Mouse (Mus musculus) erythroblast, adult 5-6 weeks (primary cell): ENCODE data around the gene Ajm1. TPM values are rescaled to one million over a fixed set of nuclear protein-coding genes. Genes with fewer than 3 reads are reported as not detected.
A peak's percentile ranks its signal among the peaks of the same experiment; 100 is the strongest.

Experiments
- ATAC-seq: replicated peaks from 2 replicates; pipeline ENCODE4 v1.8.0; 2016; ENCODE audit warnings: moderate number of reproducible peaks, mild to moderate bottlenecking, moderate TSS enrichment, inconsistent platforms; ENCODE audit not compliant: poor library complexity, low FRiP score, severe bottlenecking
- total RNA-seq, 2 experiments: library from RNA; stranded (forward) in 1 of 2; stranded (reverse) in 1 of 2; fragments of 150-400 nt in 1 of 2; fragments of 200-764, 138-1000 nt in 1 of 2; gene quantifications; 2 replicates each; pipeline versions ENCODE4 v1.2.3 to v1.2.4; 2015 to 2017; ENCODE audit warnings: low replicate concordance in 2 of 2

Gene Ajm1
- total RNA-seq, 2 experiments from 2014 or later: not detected

GRCm38 (mm10) chr2:25584856-25585255 lies 3.3 kb upstream of the Ajm1 start:
- ATAC-seq: no peak

- ATAC-seq: no peak
Observed at GRCm38 (mm10) chr2:25584152-25584551, 2.6 kb upstream of the Ajm1 start.

GRCm38 (mm10) chr2:25583571-25583970 lies 2.0 kb upstream of the Ajm1 start:
- ATAC-seq: no peak

GRCm38 (mm10) chr2:25583120-25583481 lies 1.5 kb upstream of the Ajm1 start:
- no peak for ATAC-seq

GRCm38 (mm10) chr2:25582466-25583119 lies 1.0 kb upstream of the Ajm1 start:
- no peak for ATAC-seq

- ATAC-seq: no peak
Observed at GRCm38 (mm10) chr2:25581901-25582301, 344 bp upstream of the Ajm1 start.

GRCm38 (mm10) chr2:25580621-25581101 lies 896 bp downstream of the Ajm1 start:
- no peak for ATAC-seq

GRCm38 (mm10) chr2:25579737-25580460 lies 1.7 kb downstream of the Ajm1 start:
- ATAC-seq: no peak

- no peak for ATAC-seq
Observed at GRCm38 (mm10) chr2:25578796-25579736, 2.5 kb downstream of the Ajm1 start.

GRCm38 (mm10) chr2:25577951-25578795 lies 3.4 kb downstream of the Ajm1 start:
- ATAC-seq: no peak

- no peak for ATAC-seq
Observed at GRCm38 (mm10) chr2:25576965-25577891, 4.3 kb downstream of the Ajm1 start.

- ATAC-seq: no peak
Observed at GRCm38 (mm10) chr2:25576028-25576850, 5.3 kb downstream of the Ajm1 start.

GRCm38 (mm10) chr2:25575432-25576027 lies 6.0 kb downstream of the Ajm1 start:
- no peak for ATAC-seq

GRCm38 (mm10) chr2:25574579-25575431 lies 6.8 kb downstream of the Ajm1 start, which contains the start of the genes Mamdc4 and Phpt1:
Gene Mamdc4, minus strand, starts transcription at chr2:25574845.
Gene Phpt1, minus strand, starts transcription at chr2:25575224.
- peak; percentile 90 for ATAC-seq

GRCm38 (mm10) chr2:25574136-25574535 lies 7.4 kb downstream of the Ajm1 start:
- no peak for ATAC-seq

GRCm38 (mm10) chr2:25573068-25573467 lies 8.5 kb downstream of the Ajm1 start:
- no peak for ATAC-seq
